Mouse (Mus musculus) E14TG2a.4 (cell line): Measurements from ENCODE around the gene Plekha7.

Experiments used
- CTCF ChIP-seq: conservative IDR thresholded peaks from 2 replicates; pipeline ENCODE4 v1.5.1; 2014; ENCODE audit warnings: low read length
- NANOG ChIP-seq: IDR thresholded peaks from 2 replicates; pipeline ENCODE4 v1.6.1; 2014; ENCODE audit warnings: borderline replicate concordance, low read length, mixed read lengths

- TF ChIP-seq CTCF: no peak
- no peak for TF ChIP-seq NANOG
Measured at GRCm38 (mm10) chr7:116110661-116111060, 197.5 kb downstream of the Plekha7 start.
